In genomic region chr16:88941106-88941505, GRCm38 (mm10) we compare ENCODE assay signal across 24 mouse cellular contexts. TPM values are rescaled to one million over a fixed set of nuclear protein-coding genes. Genes with fewer than 3 reads are reported as not detected.
"Had no signal": no experiment of that assay in that cellular context is flagged by ENCODE, and none has a peak within 500 bp of the region (broad histone marks: within the 10 kb centered on the region; RNA-seq: fewer than 3 reads in every experiment).

No protein-coding gene starts in this region.

- ATAC-seq: liver, postnatal 0 days had no signal

- H3K4me1 ChIP-seq: limb, embryonic 15.5 days; liver, embryonic 13.5 days; lung, embryonic 15.5 days; midbrain, embryonic 12.5 days; neural tube, embryonic 15.5 days had no signal

- H3K9me3 ChIP-seq: limb, embryonic 15.5 days; liver, embryonic 13.5 days; lung, embryonic 15.5 days; midbrain, embryonic 12.5 days; neural tube, embryonic 15.5 days had no signal

- H3K36me3 ChIP-seq: limb, embryonic 15.5 days; liver, embryonic 13.5 days; lung, embryonic 15.5 days; midbrain, embryonic 12.5 days; neural tube, embryonic 15.5 days had no signal

- H3K4me2 ChIP-seq: limb, embryonic 15.5 days; liver, embryonic 13.5 days; lung, embryonic 15.5 days; midbrain, embryonic 12.5 days; neural tube, embryonic 15.5 days had no signal

- H3K27ac ChIP-seq: kidney, postnatal 0 days; layer of hippocampus, adult 2 months; limb, embryonic 15.5 days; liver, embryonic 13.5 days; lung, embryonic 15.5 days; macrophage; midbrain, embryonic 12.5 days; neural tube, embryonic 15.5 days had no signal

- H3K9ac ChIP-seq: limb, embryonic 15.5 days; liver, embryonic 13.5 days; liver, postnatal 0 days; lung, embryonic 15.5 days; midbrain, embryonic 12.5 days; neural tube, embryonic 15.5 days had no signal

- H3K4me3 ChIP-seq: layer of hippocampus, adult 2 months; limb, embryonic 15.5 days; liver, embryonic 13.5 days; lung, embryonic 15.5 days; midbrain, embryonic 12.5 days; myocyte; neural tube, embryonic 15.5 days had no signal

- DNase-seq: kidney, postnatal 36 days; liver, embryonic 13.5 days; liver, postnatal 0 days; lung, postnatal 14 days; right cerebral cortex, adult 18-20 months; right cerebral cortex, postnatal 25 days; thymus, postnatal 36 days had no signal

- H3K27me3 ChIP-seq: limb, embryonic 15.5 days; liver, embryonic 13.5 days; lung, embryonic 15.5 days; midbrain, embryonic 12.5 days; neural tube, embryonic 15.5 days had no signal

RNA-seq across cellular contexts. Expression of gene Krtap19-9b, which starts 9.0 kb away (rescaled TPM):
- total RNA-seq: layer of hippocampus, adult 2 months; layer of hippocampus, postnatal 10 days; left cerebral cortex, adult 18-20 months; left cerebral cortex, postnatal 14 days; megakaryocyte-erythroid progenitor cell, adult 5-6 weeks had no signal
- polyA plus RNA-seq: kidney, postnatal 0 days; limb, embryonic 11.5 days; limb, embryonic 15.5 days; liver, embryonic 13.5 days; liver, postnatal 0 days; lung, embryonic 15.5 days; macrophage; midbrain, embryonic 12.5 days; myocyte; neural tube, embryonic 11.5 days; neural tube, embryonic 15.5 days; small intestine, adult 2 months; stomach, embryonic 16.5 days; thymus, postnatal 0 days had no signal

RNA-seq across cellular contexts. Expression of gene Krtap16-3, which starts 21.6 kb away (rescaled TPM):
- total RNA-seq: layer of hippocampus, adult 2 months; layer of hippocampus, postnatal 10 days; left cerebral cortex, adult 18-20 months; left cerebral cortex, postnatal 14 days; megakaryocyte-erythroid progenitor cell, adult 5-6 weeks had no signal
- polyA plus RNA-seq: kidney, postnatal 0 days; limb, embryonic 11.5 days; limb, embryonic 15.5 days; liver, embryonic 13.5 days; liver, postnatal 0 days; lung, embryonic 15.5 days; macrophage; midbrain, embryonic 12.5 days; myocyte; neural tube, embryonic 11.5 days; neural tube, embryonic 15.5 days; small intestine, adult 2 months; stomach, embryonic 16.5 days; thymus, postnatal 0 days had no signal

RNA-seq across cellular contexts. Expression of gene Krtap19-5, which starts 44.8 kb away (rescaled TPM):
- total RNA-seq: layer of hippocampus, adult 2 months; layer of hippocampus, postnatal 10 days; left cerebral cortex, adult 18-20 months; left cerebral cortex, postnatal 14 days; megakaryocyte-erythroid progenitor cell, adult 5-6 weeks had no signal
- polyA plus RNA-seq: kidney, postnatal 0 days; limb, embryonic 11.5 days; limb, embryonic 15.5 days; liver, embryonic 13.5 days; liver, postnatal 0 days; lung, embryonic 15.5 days; macrophage; midbrain, embryonic 12.5 days; myocyte; neural tube, embryonic 11.5 days; neural tube, embryonic 15.5 days; small intestine, adult 2 months; stomach, embryonic 16.5 days; thymus, postnatal 0 days had no signal

RNA-seq across cellular contexts. Expression of gene Krtap19-4, which starts 56.2 kb away (rescaled TPM):
- total RNA-seq: layer of hippocampus, adult 2 months; layer of hippocampus, postnatal 10 days; left cerebral cortex, adult 18-20 months; left cerebral cortex, postnatal 14 days; megakaryocyte-erythroid progenitor cell, adult 5-6 weeks had no signal
- polyA plus RNA-seq: kidney, postnatal 0 days; limb, embryonic 11.5 days; limb, embryonic 15.5 days; liver, embryonic 13.5 days; liver, postnatal 0 days; lung, embryonic 15.5 days; macrophage; midbrain, embryonic 12.5 days; myocyte; neural tube, embryonic 11.5 days; neural tube, embryonic 15.5 days; small intestine, adult 2 months; stomach, embryonic 16.5 days; thymus, postnatal 0 days had no signal
